Mouse (Mus musculus) megakaryocyte, embryonic 14.5 days (primary cell): ENCODE measurements around the gene Srf.

Source experiments
- FLI1 ChIP-seq: IDR thresholded peaks from 2 replicates; pipeline ENCODE4 v1.6.1; 2012; ENCODE audit warnings: low read length, inconsistent platforms, mixed read lengths
- GATA1 ChIP-seq: IDR thresholded peaks from 3 replicates; pipeline ENCODE4 v1.6.1; 2012; ENCODE audit warnings: mixed read lengths, low read length, inconsistent platforms, borderline replicate concordance

DNA sequence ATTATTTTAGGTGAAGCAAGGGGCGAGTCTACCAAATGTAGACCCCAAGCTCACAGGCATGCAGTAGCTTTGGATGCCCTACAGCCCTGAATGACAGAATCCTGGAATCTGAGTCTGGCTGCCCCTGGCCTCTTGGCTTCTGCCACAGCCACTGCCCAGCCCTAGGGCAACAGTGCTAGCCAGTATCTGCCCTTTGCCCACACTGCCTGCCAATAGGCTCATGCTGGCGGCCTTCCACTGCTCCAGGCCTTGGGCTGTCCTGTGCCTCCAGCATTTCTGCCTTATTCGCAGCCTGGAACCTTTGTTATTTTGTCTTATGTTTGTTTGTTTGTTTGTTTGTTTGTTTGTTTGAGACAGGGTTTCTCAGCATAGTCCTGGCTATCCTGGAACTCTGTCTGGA, 50.4 kb downstream of the Srf start:
- no peak for TF ChIP-seq GATA1
- no peak for TF ChIP-seq FLI1
